Mouse (Mus musculus) lung, embryonic 15.5 days (tissue): ENCODE data around the gene Kcnn4. TPM values are rescaled to one million over a fixed set of nuclear protein-coding genes. Genes with fewer than 3 reads are reported as not detected.

Experiments
- microRNA-seq: library from miRNA; unstranded; fragments of <30 nt; microRNA quantifications from one replicate; pipeline ENCODE4, GENCODE M21; 2016
- polyA plus RNA-seq: library from polyadenylated mRNA; unstranded; fragments of >200 nt; fragmentation: Nextera tagmentation; extraction: Ambion mirVana; gene quantifications from 2 replicates; pipeline ENCODE4 v1.2.1, GENCODE M21; 2015

The Kcnn4 gene
- polyA plus RNA-seq, 1 experiment from 2014 or later = 4.7 TPM

Small RNA genes lying within 50 kb of the gene (microRNA-seq; reads per million reads assigned to microRNA genes)
- gene Gm27592 = not detected

Other genes starting within 250 kb of the Kcnn4 start
- gene Zfp235, start 236.1 kb upstream of the Kcnn4 start, polyA plus RNA-seq = 16.6 and 18.5 TPM in 2 replicates
- gene Zfp114, start 195.2 kb upstream of the Kcnn4 start, polyA plus RNA-seq = 5.7 and 6.4 TPM in 2 replicates
- 10.5 and 12.4 TPM in 2 replicates for gene Zfp111, start 158.8 kb upstream of the Kcnn4 start, polyA plus RNA-seq
- gene Zfp109, start 132.7 kb upstream of the Kcnn4 start, polyA plus RNA-seq = 5.1 and 6.5 TPM in 2 replicates
- gene Zfp108, start 115.5 kb upstream of the Kcnn4 start, polyA plus RNA-seq = 3.8 and 3.9 TPM in 2 replicates
- gene Zfp93, start 99.8 kb upstream of the Kcnn4 start, polyA plus RNA-seq = 8.7 and 9.3 TPM in 2 replicates
- gene Zfp61, start 69.0 kb upstream of the Kcnn4 start, polyA plus RNA-seq = 36.2 and 37.9 TPM in 2 replicates
- gene Zfp94, start 53.6 kb upstream of the Kcnn4 start, polyA plus RNA-seq = 10.3 and 10.4 TPM in 2 replicates
- gene Tescl, start 36.3 kb upstream of the Kcnn4 start, polyA plus RNA-seq = not detected in 2 replicates
- not detected in 2 replicates for gene Lypd5, start 21.1 kb upstream of the Kcnn4 start, polyA plus RNA-seq
- gene Smg9, start 29.4 kb downstream of the Kcnn4 start, polyA plus RNA-seq = 22.5 and 23.9 TPM in 2 replicates
- not detected in 2 replicates for gene Irgc1, start 82.0 kb downstream of the Kcnn4 start, polyA plus RNA-seq
- 17.5 and 18.6 TPM in 2 replicates for gene Plaur, start 92.2 kb downstream of the Kcnn4 start, polyA plus RNA-seq
- 2.8 and 3.5 TPM in 2 replicates for gene Cadm4, start 111.8 kb downstream of the Kcnn4 start, polyA plus RNA-seq
- gene Zfp428, start 136.7 kb downstream of the Kcnn4 start, polyA plus RNA-seq = 42.7 and 47.2 TPM in 2 replicates
- 0.19 and 0.47 TPM in 2 replicates for gene AC161166.1, start 142.2 kb downstream of the Kcnn4 start, polyA plus RNA-seq
- 7.8 and 7.9 TPM in 2 replicates for gene Irgq, start 160.4 kb downstream of the Kcnn4 start, polyA plus RNA-seq
- 0.39 and 0.54 TPM in 2 replicates for gene Pinlyp, start 175.9 kb downstream of the Kcnn4 start, polyA plus RNA-seq
- 109 and 118 TPM in 2 replicates for gene Xrcc1, start 176.0 kb downstream of the Kcnn4 start, polyA plus RNA-seq
- gene Ethe1, start 217.3 kb downstream of the Kcnn4 start, polyA plus RNA-seq = 23.8 and 24.2 TPM in 2 replicates
- 2.8 and 3.0 TPM in 2 replicates for gene Zfp575, start 217.4 kb downstream of the Kcnn4 start, polyA plus RNA-seq
- 0.15 and 0.21 TPM in 2 replicates for gene Phldb3, start 240.5 kb downstream of the Kcnn4 start, polyA plus RNA-seq